Mouse (Mus musculus): ENCODE measurements at regions not wholly inside any gene's neighbourhood (a gene's known extent, or its start where the extent isn't known, plus 50 kb on each side); places are given as distances from the start of the nearest gene placed in this dataset.

DNA sequence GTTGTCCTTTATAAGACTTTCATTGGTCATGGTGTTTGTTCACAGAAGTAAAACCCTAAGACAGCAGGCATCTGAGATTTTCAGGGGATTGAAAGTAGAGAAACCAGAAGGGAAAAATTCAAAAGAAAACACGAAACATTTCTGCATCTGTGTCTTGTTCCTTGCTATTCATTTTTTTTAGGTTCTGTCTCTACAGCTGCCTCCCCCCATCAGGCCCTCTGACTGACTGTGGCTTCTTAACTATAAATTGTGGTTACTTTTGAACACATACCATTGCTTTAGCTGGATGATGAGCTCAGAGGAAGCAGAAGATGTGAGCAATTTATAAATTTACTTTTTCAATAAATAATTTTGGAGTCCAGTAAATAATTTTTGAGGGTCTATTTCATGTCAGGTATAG lies 103.5 kb downstream of the Mex3b start:
- Histone ChIP-seq H3K27ac (ENCODE audit: low read length) (no peak overlapping the region), H3K4me2 (ENCODE audit: low read length) (no peak overlapping the region), H3K9me3 (ENCODE audit: control insufficient read depth, low read length) (no peaks in the 10 kb centered on the region), H3K27me3 (replicated peaks; ENCODE audit: control insufficient read depth, insufficient read depth, low read length) (no peaks in the 10 kb centered on the region), H3K4me1 (replicated peaks; ENCODE audit: control insufficient read depth, insufficient read depth, low read length) (peaks cover 7% of the 10 kb centered on the region), H3K9ac (replicated peaks; ENCODE audit: low read depth, low read length) (no peak overlapping the region), H3K4me3 (replicated peaks; ENCODE audit: low read length) (no peak overlapping the region), H3K36me3 (ENCODE audit: control insufficient read depth, insufficient read depth) (no peaks in the 10 kb centered on the region)
- ATAC-seq, result no peak
- 92% methylated on average over 1 of the region's 1 CpGs for WGBS

DNA sequence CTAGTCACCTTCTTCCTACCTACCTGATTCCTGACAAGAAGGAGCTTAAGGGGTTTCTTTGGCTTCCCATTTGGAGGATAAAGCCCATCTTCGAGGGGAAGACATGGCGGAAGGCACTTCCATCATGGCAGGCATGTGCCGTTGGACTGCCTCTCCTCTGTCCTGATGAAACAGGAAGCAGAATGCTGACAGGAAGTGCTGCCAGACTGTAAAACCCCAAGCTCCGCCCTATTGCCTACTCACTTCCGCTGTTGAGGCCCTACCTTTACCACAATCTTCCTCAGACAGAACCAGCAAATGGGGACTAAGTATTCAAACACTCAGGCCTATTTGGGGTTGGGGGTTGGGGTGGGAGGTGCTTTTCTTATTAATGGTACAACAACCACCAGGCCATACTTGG lies 104.1 kb downstream of the Mex3b start:
- Histone ChIP-seq H3K4me3 (replicated peaks; ENCODE audit: low read length) (no peak overlapping the region), H3K36me3 (ENCODE audit: control insufficient read depth, insufficient read depth) (no peaks in the 10 kb centered on the region), H3K27me3 (replicated peaks; ENCODE audit: control insufficient read depth, insufficient read depth, low read length) (no peaks in the 10 kb centered on the region), H3K9me3 (ENCODE audit: control insufficient read depth, low read length) (no peaks in the 10 kb centered on the region), H3K4me1 (replicated peaks; ENCODE audit: control insufficient read depth, insufficient read depth, low read length) (peaks cover 7% of the 10 kb centered on the region), H3K4me2 (ENCODE audit: low read length) (no peak overlapping the region), H3K9ac (replicated peaks; ENCODE audit: low read depth, low read length) (no peak overlapping the region), H3K27ac (ENCODE audit: low read length) (no peak overlapping the region)
- 97% methylated on average over 5 of the region's 5 CpGs for WGBS
- ATAC-seq, result no peak

DNA sequence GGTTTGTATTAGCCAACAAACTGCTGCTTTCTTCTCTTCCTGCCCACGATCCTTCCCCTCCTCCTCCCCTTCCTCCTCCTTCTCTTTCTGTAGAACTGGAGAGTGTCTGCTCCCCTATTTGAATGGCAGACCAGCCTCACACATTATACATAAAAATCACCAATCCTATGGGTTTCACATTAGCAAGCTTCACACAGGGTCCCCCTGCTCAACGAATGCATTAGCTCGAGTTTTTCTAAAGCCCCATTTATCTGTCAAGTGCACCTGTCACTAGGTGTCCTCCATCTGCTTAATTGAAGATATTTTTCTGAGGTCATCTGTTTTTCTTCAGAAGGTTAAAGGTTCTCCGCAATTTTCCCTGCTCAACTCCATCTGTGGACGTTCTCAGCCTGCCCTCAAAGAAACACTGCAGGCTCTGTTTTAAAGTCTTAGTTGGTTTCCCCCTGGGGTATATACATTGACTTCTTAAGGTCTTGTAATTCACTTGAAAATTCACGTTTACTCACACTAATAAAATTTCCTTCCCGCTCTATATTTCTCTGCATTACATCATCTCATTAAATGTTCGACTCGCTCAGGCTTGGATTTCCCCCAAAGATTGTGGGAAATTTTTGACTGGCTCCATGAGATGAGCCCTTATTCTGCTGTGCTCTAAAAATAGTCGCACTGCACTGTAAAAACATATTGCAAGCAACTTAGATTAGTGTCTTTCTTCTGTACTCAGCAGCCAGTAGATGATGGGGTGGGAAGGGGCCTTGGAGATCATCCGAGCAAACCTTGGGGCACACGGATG lies 105.3 kb downstream of the Mex3b start:
- peak; percentile 54 for ATAC-seq
- Histone ChIP-seq H3K36me3 (ENCODE audit: control insufficient read depth, insufficient read depth) (no peaks in the 10 kb centered on the region), H3K4me1 (replicated peaks; ENCODE audit: control insufficient read depth, insufficient read depth, low read length) (peaks cover 7% of the 10 kb centered on the region), H3K9me3 (ENCODE audit: control insufficient read depth, low read length) (no peaks in the 10 kb centered on the region), H3K27me3 (replicated peaks; ENCODE audit: control insufficient read depth, insufficient read depth, low read length) (no peaks in the 10 kb centered on the region), H3K4me2 (ENCODE audit: low read length) (no peak overlapping the region), H3K4me3 (replicated peaks; ENCODE audit: low read length) (no peak overlapping the region), H3K9ac (replicated peaks; ENCODE audit: low read depth, low read length) (no peak overlapping the region), H3K27ac (ENCODE audit: low read length) (no peak overlapping the region)
- 48% methylated on average over 12 of the region's 12 CpGs for WGBS

DNA sequence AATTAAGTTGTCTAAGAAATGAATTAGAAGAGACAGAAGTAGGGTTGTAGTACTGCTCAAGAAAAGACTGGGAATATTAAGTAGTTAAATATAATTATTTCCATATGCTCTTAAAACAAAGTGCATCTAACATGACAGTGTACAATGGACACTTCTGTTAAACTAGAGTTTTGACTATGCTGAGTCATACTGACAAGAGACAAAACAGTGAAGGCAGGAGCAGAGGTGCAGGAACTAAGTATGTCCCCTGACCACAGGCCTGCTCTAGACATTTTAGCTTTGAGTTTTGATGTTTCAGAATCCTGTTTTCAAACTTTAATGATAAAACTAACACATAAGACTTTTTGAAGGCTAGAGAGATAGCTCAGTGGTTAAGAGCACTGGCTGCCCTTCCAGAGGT lies 123.6 kb downstream of the Mex3b start:
- Histone ChIP-seq H3K9me3 (ENCODE audit: control insufficient read depth, low read length) (no peaks in the 10 kb centered on the region), H3K36me3 (ENCODE audit: control insufficient read depth, insufficient read depth) (no peaks in the 10 kb centered on the region), H3K27ac (ENCODE audit: low read length) (no peak overlapping the region), H3K4me3 (replicated peaks; ENCODE audit: low read length) (no peak overlapping the region), H3K27me3 (replicated peaks; ENCODE audit: control insufficient read depth, insufficient read depth, low read length) (no peaks in the 10 kb centered on the region), H3K4me1 (replicated peaks; ENCODE audit: control insufficient read depth, insufficient read depth, low read length) (no peaks in the 10 kb centered on the region), H3K9ac (replicated peaks; ENCODE audit: low read depth, low read length) (no peak overlapping the region), H3K4me2 (ENCODE audit: low read length) (no peak overlapping the region)
- no peak for ATAC-seq

DNA sequence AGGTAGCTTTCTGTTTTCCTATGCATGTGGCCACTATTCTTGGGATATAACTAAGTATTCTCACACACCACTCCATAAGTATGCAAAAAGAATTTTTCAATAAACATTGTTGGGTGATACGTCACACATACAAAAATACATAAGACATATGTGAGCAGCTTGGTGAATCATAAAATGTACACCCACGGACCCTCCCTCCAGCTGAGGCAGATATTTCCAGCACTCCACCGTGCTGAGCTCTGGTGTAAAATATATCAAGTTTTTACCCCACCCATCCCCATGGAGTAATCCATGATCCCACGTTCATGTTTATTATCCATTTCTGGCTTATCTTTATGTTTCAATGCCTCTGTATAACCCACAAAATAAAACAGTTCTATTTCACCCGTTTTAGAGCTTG lies 126.0 kb downstream of the Mex3b start:
- WGBS, result 84% methylated on average over 5 of the region's 5 CpGs
- ATAC-seq, result no peak
- H3K27ac ChIP-seq (ENCODE audit: low read length), result no peak overlapping the region

DNA sequence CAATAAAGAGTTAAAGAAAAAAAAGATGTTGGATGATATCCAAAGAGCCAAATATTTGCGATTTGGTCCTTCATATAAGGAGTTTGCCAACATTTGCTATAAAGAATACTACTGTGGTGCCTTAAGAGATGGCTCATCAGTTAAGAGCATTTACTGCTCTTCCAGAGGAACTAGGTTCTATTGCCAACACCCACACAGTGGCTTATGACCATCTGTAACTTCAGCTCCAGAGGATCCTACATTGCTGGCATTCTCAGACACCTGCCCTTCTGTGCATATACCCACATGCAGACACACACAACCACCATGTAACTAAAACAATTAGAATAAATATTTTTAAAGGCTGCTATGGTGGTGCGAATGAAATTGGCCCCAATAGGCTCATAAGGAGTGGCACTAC lies 131.7 kb downstream of the Mex3b start:
- H3K9ac ChIP-seq (replicated peaks; ENCODE audit: low read depth, low read length), result no peak overlapping the region

More for the DNA sequence above, 126.0 kb downstream of the Mex3b start:
- H3K4me3 ChIP-seq (replicated peaks; ENCODE audit: low read length), result no peak overlapping the region
- no peak overlapping the region for H3K4me2 ChIP-seq (ENCODE audit: low read length)
- H3K27me3 ChIP-seq (replicated peaks; ENCODE audit: control insufficient read depth, insufficient read depth, low read length), result no peaks in the 10 kb centered on the region
- H3K9ac ChIP-seq (replicated peaks; ENCODE audit: low read depth, low read length), result no peak overlapping the region
- H3K36me3 ChIP-seq (ENCODE audit: control insufficient read depth, insufficient read depth), result no peaks in the 10 kb centered on the region
- no peaks in the 10 kb centered on the region for H3K4me1 ChIP-seq (replicated peaks; ENCODE audit: control insufficient read depth, insufficient read depth, low read length)
- no peaks in the 10 kb centered on the region for H3K9me3 ChIP-seq (ENCODE audit: control insufficient read depth, low read length)

DNA sequence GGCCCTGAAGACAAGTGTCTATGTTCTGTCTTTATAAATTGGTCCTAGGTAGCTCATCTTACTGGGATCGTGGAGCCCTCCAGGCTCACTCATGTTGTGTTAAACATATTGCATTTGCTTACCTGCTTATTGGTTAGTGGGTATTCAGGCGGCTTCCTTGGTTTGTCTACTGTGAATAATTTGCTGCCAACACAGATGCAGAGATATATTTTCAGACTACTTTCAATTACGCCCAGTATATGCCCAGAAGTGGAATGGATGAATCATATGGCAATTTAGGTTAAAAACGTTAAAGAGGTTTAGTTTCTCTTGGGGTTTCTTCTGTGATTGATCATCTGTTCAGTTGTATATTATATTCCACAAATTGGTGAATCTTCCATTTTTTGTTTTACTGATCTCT lies 140.4 kb downstream of the Mex3b start:
- WGBS, result 87% methylated on average over 4 of the region's 4 CpGs

More for the DNA sequence above, 131.7 kb downstream of the Mex3b start:
- H3K27me3 ChIP-seq (replicated peaks; ENCODE audit: control insufficient read depth, insufficient read depth, low read length), result no peaks in the 10 kb centered on the region
- no peak overlapping the region for H3K27ac ChIP-seq (ENCODE audit: low read length)
- H3K9me3 ChIP-seq (ENCODE audit: control insufficient read depth, low read length), result no peaks in the 10 kb centered on the region
- H3K4me3 ChIP-seq (replicated peaks; ENCODE audit: low read length), result no peak overlapping the region
- ATAC-seq, result no peak
- WGBS, result 84% methylated on average over 2 of the region's 2 CpGs
- H3K4me2 ChIP-seq (ENCODE audit: low read length), result no peak overlapping the region
- H3K4me1 ChIP-seq (replicated peaks; ENCODE audit: control insufficient read depth, insufficient read depth, low read length), result no peaks in the 10 kb centered on the region
- no peaks in the 10 kb centered on the region for H3K36me3 ChIP-seq (ENCODE audit: control insufficient read depth, insufficient read depth)

DNA sequence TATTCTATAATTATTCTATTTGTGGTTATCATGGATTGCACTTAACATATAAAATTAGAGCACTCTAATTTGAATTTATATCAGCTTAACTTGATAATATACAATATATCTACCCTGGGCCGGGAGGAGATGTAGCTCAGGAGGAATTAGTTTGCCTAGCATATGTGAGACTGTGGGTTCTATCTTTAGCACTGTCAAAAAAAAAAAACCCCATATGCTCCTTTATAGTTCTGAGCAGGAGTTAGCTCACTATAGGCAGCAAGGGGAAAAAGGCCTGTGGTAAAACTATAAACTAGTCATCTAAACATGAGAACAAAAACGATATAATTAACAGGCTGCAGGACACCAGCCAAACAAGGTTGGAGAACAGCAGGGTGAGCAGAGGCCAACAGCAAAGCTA lies 145.0 kb downstream of the Mex3b start:
- Histone ChIP-seq H3K9ac (replicated peaks; ENCODE audit: low read depth, low read length) (no peak overlapping the region), H3K4me2 (ENCODE audit: low read length) (no peak overlapping the region), H3K36me3 (ENCODE audit: control insufficient read depth, insufficient read depth) (no peaks in the 10 kb centered on the region), H3K4me3 (replicated peaks; ENCODE audit: low read length) (no peak overlapping the region), H3K27me3 (replicated peaks; ENCODE audit: control insufficient read depth, insufficient read depth, low read length) (no peaks in the 10 kb centered on the region), H3K27ac (ENCODE audit: low read length) (0 out of 2 replicates have a peak overlapping the region, but pooled peaks have one; percentile 8), H3K4me1 (replicated peaks; ENCODE audit: control insufficient read depth, insufficient read depth, low read length) (peaks cover 11% of the 10 kb centered on the region), H3K9me3 (ENCODE audit: control insufficient read depth, low read length) (no peaks in the 10 kb centered on the region)
- WGBS, result 57% methylated on average over 2 of the region's 2 CpGs
- no peak for ATAC-seq

More for the DNA sequence above, 140.4 kb downstream of the Mex3b start:
- H3K9ac ChIP-seq (replicated peaks; ENCODE audit: low read depth, low read length), result no peak overlapping the region
- H3K9me3 ChIP-seq (ENCODE audit: control insufficient read depth, low read length), result no peaks in the 10 kb centered on the region
- H3K27ac ChIP-seq (ENCODE audit: low read length), result no peak overlapping the region
- no peaks in the 10 kb centered on the region for H3K36me3 ChIP-seq (ENCODE audit: control insufficient read depth, insufficient read depth)
- no peak overlapping the region for H3K4me3 ChIP-seq (replicated peaks; ENCODE audit: low read length)
- no peak for ATAC-seq
- H3K4me1 ChIP-seq (replicated peaks; ENCODE audit: control insufficient read depth, insufficient read depth, low read length), result no peaks in the 10 kb centered on the region
- no peak overlapping the region for H3K4me2 ChIP-seq (ENCODE audit: low read length)
- H3K27me3 ChIP-seq (replicated peaks; ENCODE audit: control insufficient read depth, insufficient read depth, low read length), result no peaks in the 10 kb centered on the region

DNA sequence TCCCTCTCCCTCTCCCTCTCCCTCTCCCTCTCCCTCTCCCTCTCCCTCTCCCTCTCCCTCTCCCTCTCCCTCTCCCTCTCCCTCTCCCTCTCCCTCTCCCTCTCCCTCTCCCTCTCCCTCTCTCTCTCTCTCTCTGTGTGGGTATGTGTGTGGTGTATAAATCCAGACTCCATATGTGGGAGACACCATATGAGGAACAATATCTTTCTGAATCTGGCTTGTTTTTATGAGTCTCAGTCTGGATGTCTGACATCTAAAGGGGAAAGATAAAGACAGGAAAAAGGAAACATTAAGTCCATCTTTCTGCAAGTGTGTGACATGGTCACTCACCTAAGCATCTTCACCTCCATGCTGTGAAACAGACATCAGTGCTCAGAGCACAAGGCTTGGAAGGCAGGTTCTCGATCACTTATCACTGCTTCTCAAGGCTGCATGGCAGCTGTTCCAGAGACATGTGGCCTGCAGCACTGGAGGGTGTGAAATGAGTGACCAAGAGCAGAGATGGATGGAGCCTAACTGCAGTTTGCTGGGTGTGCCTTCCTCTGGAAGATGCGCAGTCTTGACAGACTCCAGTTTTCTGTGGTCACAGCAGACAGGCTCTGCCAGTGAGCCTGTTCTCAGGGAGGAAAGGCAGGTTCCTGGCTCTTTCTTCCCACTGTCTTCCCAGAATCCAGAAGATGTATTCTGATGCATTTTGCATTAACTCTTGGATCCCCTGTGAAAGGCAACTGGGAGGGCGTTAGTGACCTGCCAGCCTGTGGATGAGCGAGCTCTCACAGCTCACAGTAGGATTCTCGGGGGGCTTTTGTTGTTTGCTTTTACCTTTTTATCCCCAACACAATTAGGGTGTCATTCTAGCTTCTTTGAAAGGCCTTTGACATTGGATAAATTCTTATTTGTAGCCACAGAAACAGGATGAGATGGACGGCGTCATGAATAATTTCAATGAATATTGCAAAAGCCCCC lies 147.9 kb downstream of the Mex3b start:
- H3K4me1 ChIP-seq (replicated peaks; ENCODE audit: control insufficient read depth, insufficient read depth, low read length), result peaks cover 11% of the 10 kb centered on the region
- no peak overlapping the region for H3K4me2 ChIP-seq (ENCODE audit: low read length)
- H3K9ac ChIP-seq (replicated peaks; ENCODE audit: low read depth, low read length), result no peak overlapping the region
- no peaks in the 10 kb centered on the region for H3K9me3 ChIP-seq (ENCODE audit: control insufficient read depth, low read length)
- no peak overlapping the region for H3K4me3 ChIP-seq (replicated peaks; ENCODE audit: low read length)
- H3K36me3 ChIP-seq (ENCODE audit: control insufficient read depth, insufficient read depth), result no peaks in the 10 kb centered on the region
- peak; percentile 45; the same call in 1 of the 2 replicates for ATAC-seq
- 25% methylated on average over 7 of the region's 7 CpGs for WGBS
- H3K27me3 ChIP-seq (replicated peaks; ENCODE audit: control insufficient read depth, insufficient read depth, low read length), result no peaks in the 10 kb centered on the region
- H3K27ac ChIP-seq (ENCODE audit: low read length), result peak overlapping the region; percentile 19; the same call in 1 of the 2 replicates

Measured in forebrain, embryonic 16.5 days (tissue).